Mouse (Mus musculus) kidney, embryonic 16.5 days (tissue): ENCODE measurements around the gene Usp8. TPM values are rescaled to one million over a fixed set of nuclear protein-coding genes. Genes with fewer than 3 reads are reported as not detected.

Source experiments
- ATAC-seq: fragments of 200-750 bp; cut with Nextera tagmentation; 2 replicates; pipeline ENCODE4 v1.8.0; 2017; ENCODE audit warnings: moderate TSS enrichment; ENCODE audit not compliant: low FRiP score, low TSS enrichment
- H3K27ac ChIP-seq: fragments of 300-500 bp; sonication (generic); 2 replicates; pipeline ENCODE4 v1.5.1; 2014; ENCODE audit warnings: low read length
- H3K27me3 ChIP-seq: fragments of 300-500 bp; sonication (generic); 2 replicates; pipeline ENCODE4 v1.6.1; 2014; ENCODE audit warnings: low read length, control low read depth, mixed read lengths; ENCODE audit not compliant: insufficient read depth
- H3K36me3 ChIP-seq: fragments of 300-500 bp; sonication (generic); 2 replicates; pipeline ENCODE4 v1.6.1; 2014; ENCODE audit warnings: low read length, control low read depth, mixed read lengths; ENCODE audit not compliant: insufficient read depth
- H3K4me1 ChIP-seq: fragments of 300-500 bp; sonication (generic); 2 replicates; pipeline ENCODE4 v1.6.1; 2014; ENCODE audit warnings: low read length, control low read depth, mixed read lengths; ENCODE audit not compliant: insufficient read depth
- H3K4me2 ChIP-seq: fragments of 300-500 bp; sonication (generic); replicated peaks from 2 replicates; pipeline ENCODE4 v1.6.1; 2014; ENCODE audit warnings: low read depth, low read length
- H3K4me3 ChIP-seq: fragments of 300-500 bp; sonication (generic); 2 replicates; pipeline ENCODE4 v1.5.1; 2014; ENCODE audit warnings: mild to moderate bottlenecking, low read length
- H3K9ac ChIP-seq: fragments of 300-500 bp; sonication (generic); replicated peaks from 2 replicates; pipeline ENCODE4 v1.6.1; 2014; ENCODE audit warnings: low read length
- H3K9me3 ChIP-seq: fragments of 300-500 bp; sonication (generic); 2 replicates; pipeline ENCODE4 v1.6.1; 2016; ENCODE audit warnings: low read length, control low read depth
- WGBS: fragments of 180-500 bp; shearing (Covaris S2); extraction: QIAGEN DNeasy Blood & Tissue Kit; methylation state at CpG from one replicate; pipeline ENCODE4 v1.1.7; 2014; 5-methylcytosine and 5-hydroxymethylcytosine counted together
- polyA plus RNA-seq: library from polyadenylated mRNA; unstranded; fragments of >200 nt; fragmentation: Nextera tagmentation; extraction: Ambion mirVana; gene quantifications from 2 replicates; pipeline ENCODE4 v1.2.1, GENCODE M21; 2015

Usp8 gene
- polyA plus RNA-seq, 1 experiment from 2014 or later = 50.7 TPM

- H3K27me3 ChIP-seq = no peaks in the 10 kb centered on the region
- no peaks in the 10 kb centered on the region for H3K36me3 ChIP-seq
- no peak overlapping the region for H3K9ac ChIP-seq
- no peak overlapping the region for H3K27ac ChIP-seq
- no peak overlapping the region for H3K4me2 ChIP-seq
- H3K4me1 ChIP-seq = no peaks in the 10 kb centered on the region
- H3K4me3 ChIP-seq = no peak overlapping the region
- 67% methylated on average over 19 of the region's 19 CpGs for WGBS
- no peak; the same call in 1 of the 2 replicates for ATAC-seq
- H3K9me3 ChIP-seq = no peaks in the 10 kb centered on the region
Measured at GRCm38 (mm10) chr2:126769431-126770181, 62.5 kb downstream of the Usp8 start.

GRCm38 (mm10) chr2:126772217-126772616, 65.1 kb downstream of the Usp8 start:
- no peak for ATAC-seq
- no peak overlapping the region for H3K9ac ChIP-seq
- H3K36me3 ChIP-seq = no peaks in the 10 kb centered on the region
- H3K27me3 ChIP-seq = no peaks in the 10 kb centered on the region
- no peak overlapping the region for H3K27ac ChIP-seq
- WGBS = 86% methylated on average over 5 of the region's 5 CpGs
- no peak overlapping the region for H3K4me3 ChIP-seq
- no peaks in the 10 kb centered on the region for H3K4me1 ChIP-seq
- H3K9me3 ChIP-seq = no peaks in the 10 kb centered on the region
- no peak overlapping the region for H3K4me2 ChIP-seq

DNA sequence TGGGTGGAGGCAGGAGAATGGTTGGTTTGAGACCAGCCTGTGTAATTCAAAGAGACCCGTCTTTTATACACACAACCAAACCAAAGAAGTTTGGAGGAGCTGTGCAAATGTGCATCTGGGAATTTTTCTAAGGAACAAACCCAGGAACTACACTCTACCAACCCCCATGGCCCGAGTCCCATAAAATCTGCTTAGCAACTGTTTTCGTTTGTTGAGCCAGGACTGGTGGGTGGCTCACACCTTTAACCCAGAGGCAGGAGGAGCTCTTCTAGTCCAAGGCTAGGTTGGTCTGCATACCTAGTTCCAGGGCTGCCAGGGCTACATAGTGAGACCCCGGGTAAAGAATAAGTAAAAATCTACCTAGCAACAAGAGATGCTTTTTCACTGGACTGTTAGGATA, 68.8 kb downstream of the Usp8 start:
- H3K4me3 ChIP-seq = no peak overlapping the region
- no peak overlapping the region for H3K9ac ChIP-seq
- WGBS = 59% methylated on average over 4 of the region's 4 CpGs
- no peaks in the 10 kb centered on the region for H3K27me3 ChIP-seq
- H3K9me3 ChIP-seq = no peaks in the 10 kb centered on the region
- no peak for ATAC-seq
- no peak overlapping the region for H3K27ac ChIP-seq
- H3K4me2 ChIP-seq = no peak overlapping the region
- no peaks in the 10 kb centered on the region for H3K36me3 ChIP-seq
- no peaks in the 10 kb centered on the region for H3K4me1 ChIP-seq

GRCm38 (mm10) chr2:126776416-126776815, 69.3 kb downstream of the Usp8 start:
- no peaks in the 10 kb centered on the region for H3K27me3 ChIP-seq
- H3K4me1 ChIP-seq = no peaks in the 10 kb centered on the region
- H3K9me3 ChIP-seq = no peaks in the 10 kb centered on the region
- no peak overlapping the region for H3K4me2 ChIP-seq
- 47% methylated on average over 1 of the region's 1 CpGs for WGBS
- H3K9ac ChIP-seq = no peak overlapping the region
- H3K36me3 ChIP-seq = no peaks in the 10 kb centered on the region
- no peak for ATAC-seq
- H3K27ac ChIP-seq = no peak overlapping the region
- H3K4me3 ChIP-seq = no peak overlapping the region

DNA sequence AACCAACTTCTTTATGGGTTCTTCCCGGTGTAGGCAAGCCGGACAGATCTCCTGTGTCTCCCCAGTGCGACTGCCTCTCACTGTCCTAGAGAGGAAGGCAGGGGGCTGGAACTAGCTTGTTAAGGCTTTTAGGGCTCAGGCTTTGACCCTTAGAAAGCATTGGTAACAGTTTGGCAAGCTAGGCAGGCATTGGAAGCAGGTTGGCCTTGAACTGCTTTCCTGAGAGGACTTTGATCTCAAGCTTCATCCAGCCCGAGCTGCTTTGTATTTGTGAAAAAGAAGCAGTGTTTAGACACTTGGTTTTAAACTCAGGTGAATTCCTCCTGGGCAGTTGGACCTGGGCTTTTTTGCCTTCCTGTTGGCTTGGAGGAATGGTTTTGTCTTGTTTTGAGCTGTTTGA, 71.7 kb downstream of the Usp8 start:
- no peak overlapping the region for H3K27ac ChIP-seq
- no peaks in the 10 kb centered on the region for H3K36me3 ChIP-seq
- no peak for ATAC-seq
- 83% methylated on average over 4 of the region's 4 CpGs for WGBS
- no peaks in the 10 kb centered on the region for H3K4me1 ChIP-seq
- H3K4me2 ChIP-seq = no peak overlapping the region
- no peaks in the 10 kb centered on the region for H3K9me3 ChIP-seq
- no peak overlapping the region for H3K9ac ChIP-seq
- no peaks in the 10 kb centered on the region for H3K27me3 ChIP-seq
- no peak overlapping the region for H3K4me3 ChIP-seq

GRCm38 (mm10) chr2:126780286-126780685, 73.2 kb downstream of the Usp8 start:
- Histone ChIP-seq H3K27me3 (no peaks in the 10 kb centered on the region), H3K36me3 (no peaks in the 10 kb centered on the region), H3K9ac (no peak overlapping the region), H3K27ac (no peak overlapping the region), H3K4me2 (no peak overlapping the region), H3K4me3 (no peak overlapping the region), H3K9me3 (no peaks in the 10 kb centered on the region), H3K4me1 (no peaks in the 10 kb centered on the region)
- no peak for ATAC-seq
- WGBS = 86% methylated on average over 10 of the region's 10 CpGs

GRCm38 (mm10) chr2:126781478-126781877, 74.3 kb downstream of the Usp8 start:
- no peak for ATAC-seq
- WGBS = 86% methylated on average over 1 of the region's 1 CpGs
- H3K4me2 ChIP-seq = no peak overlapping the region
- no peaks in the 10 kb centered on the region for H3K4me1 ChIP-seq
- no peaks in the 10 kb centered on the region for H3K36me3 ChIP-seq
- H3K27ac ChIP-seq = no peak overlapping the region
- H3K4me3 ChIP-seq = no peak overlapping the region
- H3K27me3 ChIP-seq = no peaks in the 10 kb centered on the region
- H3K9ac ChIP-seq = no peak overlapping the region
- no peaks in the 10 kb centered on the region for H3K9me3 ChIP-seq

- no peak overlapping the region for H3K27ac ChIP-seq
- no peak overlapping the region for H3K4me2 ChIP-seq
- no peaks in the 10 kb centered on the region for H3K36me3 ChIP-seq
- no peak for ATAC-seq
- H3K27me3 ChIP-seq = no peaks in the 10 kb centered on the region
- no peak overlapping the region for H3K4me3 ChIP-seq
- H3K9me3 ChIP-seq = no peaks in the 10 kb centered on the region
- no peak overlapping the region for H3K9ac ChIP-seq
- whole genome bisulfite sequencing = 90% methylated on average over 3 of the region's 3 CpGs
- H3K4me1 ChIP-seq = peaks cover 1% of the 10 kb centered on the region
Measured at GRCm38 (mm10) chr2:126782433-126782832, 75.3 kb downstream of the Usp8 start.

DNA sequence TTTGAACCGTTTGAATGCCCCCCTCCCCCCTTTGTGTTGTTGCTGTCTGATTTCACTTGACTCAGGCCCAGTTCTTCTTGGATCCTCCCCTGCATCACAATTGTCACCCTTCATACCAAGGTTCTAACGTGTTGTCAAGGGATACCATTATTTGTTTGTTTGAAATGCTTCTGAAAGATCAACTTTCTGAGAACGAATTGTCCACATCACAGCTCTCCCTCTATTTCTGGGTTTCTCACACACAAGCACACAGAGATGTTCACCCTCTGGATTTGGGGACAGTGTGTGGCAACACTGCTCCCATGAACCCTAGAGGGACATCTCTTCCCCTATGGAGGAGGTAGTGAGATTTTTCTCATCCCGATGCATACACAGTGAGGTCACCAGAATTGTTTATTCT, 76.2 kb downstream of the Usp8 start, which contains the start of gene Usp50:
Usp50 (minus strand) TSS at position 101 of the 400 bp plus-strand sequence.
- Histone ChIP-seq H3K9me3 (no peaks in the 10 kb centered on the region), H3K4me1 (peaks cover 11% of the 10 kb centered on the region), H3K27ac (no peak within 1 kb of the TSS), H3K4me3 (no peak within 1 kb of the TSS), H3K9ac (no peak within 1 kb of the TSS), H3K27me3 (no peaks in the 10 kb centered on the region), H3K4me2 (no peak within 1 kb of the TSS), H3K36me3 (no peaks in the 10 kb centered on the region)
- 68% methylated on average over 4 of the region's 4 CpGs for WGBS
- ATAC-seq = no peak

DNA sequence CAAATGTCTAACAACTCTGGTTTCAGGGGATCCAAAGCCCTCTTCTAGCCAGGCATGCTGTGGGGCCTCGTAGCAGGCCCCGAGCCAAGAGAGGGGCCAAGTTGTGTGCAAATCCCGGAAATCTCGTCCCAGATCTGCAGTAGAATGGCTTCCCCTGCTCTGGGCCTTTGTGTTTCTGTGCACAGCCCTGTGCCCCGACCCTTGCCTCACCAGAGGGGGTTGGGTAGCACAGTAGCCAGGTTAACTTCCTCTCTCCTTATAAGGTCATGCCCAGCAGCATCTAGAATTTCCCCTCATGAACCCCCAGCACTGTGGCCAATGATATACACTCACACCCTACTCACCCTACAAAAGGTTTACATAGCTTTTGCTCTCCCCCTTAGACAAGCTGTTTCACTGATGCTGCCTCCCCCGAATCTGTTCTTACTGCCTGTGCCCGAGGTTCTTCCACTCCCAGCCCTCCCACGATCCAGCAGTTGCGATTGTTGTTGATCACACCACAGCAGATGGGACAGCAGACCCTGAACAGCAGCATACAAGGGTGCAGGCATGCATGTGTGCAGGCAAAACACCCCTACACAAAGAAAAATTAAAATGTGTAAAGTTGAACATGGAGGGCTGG, 80.7 kb downstream of the Usp8 start:
- no peak overlapping the region for H3K4me2 ChIP-seq
- ATAC-seq = peak; percentile 91
- H3K27me3 ChIP-seq = no peaks in the 10 kb centered on the region
- H3K27ac ChIP-seq = peak overlapping the region; percentile 65
- no peak overlapping the region for H3K9ac ChIP-seq
- H3K4me3 ChIP-seq = no peak overlapping the region
- no peaks in the 10 kb centered on the region for H3K9me3 ChIP-seq
- H3K36me3 ChIP-seq = peaks cover 17% of the 10 kb centered on the region
- H3K4me1 ChIP-seq = peaks cover 11% of the 10 kb centered on the region
- WGBS = 19% methylated on average over 9 of the region's 9 CpGs
